Mouse (Mus musculus) heart, embryonic 11.5 days (tissue): Measurements from ENCODE around the gene Qrich1. TPM values are rescaled to one million over a fixed set of nuclear protein-coding genes. Genes with fewer than 3 reads are reported as not detected.
"Not testable (repeated sequence)": the region's sequence is repeated elsewhere in the genome, so short reads cannot be mapped to it uniquely, and the experiment has no call there.

Source experiments
- ATAC-seq: fragments of 200-750 bp; cut with Nextera tagmentation; replicated peaks from 2 replicates; pipeline ENCODE4 v1.8.0; 2017; ENCODE audit warnings: moderate library complexity; ENCODE audit not compliant: insufficient number of reproducible peaks, low FRiP score, low TSS enrichment
- H3K27ac ChIP-seq: fragments of 300-500 bp; sonication (generic); 2 replicates; pipeline ENCODE4 v1.5.1; 2014; ENCODE audit warnings: mild to moderate bottlenecking, low read depth, low read length
- H3K27me3 ChIP-seq: fragments of 300-500 bp; sonication (generic); 2 replicates; pipeline ENCODE4 v1.6.1; 2014; ENCODE audit warnings: mild to moderate bottlenecking, low read length, mixed read lengths; ENCODE audit not compliant: control insufficient read depth, insufficient read depth
- H3K36me3 ChIP-seq: fragments of 300-500 bp; sonication (generic); 2 replicates; pipeline ENCODE4 v1.6.1; 2014; ENCODE audit warnings: mild to moderate bottlenecking, low read length, moderate library complexity, mixed read lengths; ENCODE audit not compliant: control insufficient read depth, insufficient read depth
- H3K4me1 ChIP-seq: fragments of 300-500 bp; sonication (generic); 2 replicates; pipeline ENCODE4 v1.6.1; 2014; ENCODE audit warnings: low read length; ENCODE audit not compliant: control insufficient read depth, insufficient read depth
- H3K4me2 ChIP-seq: fragments of 300-500 bp; sonication (generic); 2 replicates; pipeline ENCODE4 v1.6.1; 2014; ENCODE audit warnings: mild to moderate bottlenecking, moderate library complexity
- H3K4me3 ChIP-seq: fragments of 300-500 bp; sonication (generic); 2 replicates; pipeline ENCODE4 v1.5.1; 2014; ENCODE audit warnings: low read depth, low read length
- H3K9ac ChIP-seq: fragments of 300-500 bp; sonication (generic); 2 replicates; pipeline ENCODE4 v1.6.1; 2014; ENCODE audit warnings: mild to moderate bottlenecking, low read depth, low read length, moderate library complexity
- H3K9me3 ChIP-seq: fragments of 300-500 bp; sonication (generic); replicated peaks from 2 replicates; pipeline ENCODE4 v1.6.1; 2016; ENCODE audit warnings: low read length; ENCODE audit not compliant: control insufficient read depth
- WGBS: fragments of 180-500 bp; shearing (Covaris S2); extraction: QIAGEN DNeasy Blood & Tissue Kit; methylation state at CpG from one replicate; pipeline ENCODE4 v1.1.7; 2014; ENCODE audit not compliant: insufficient replicate concordance; 5-methylcytosine and 5-hydroxymethylcytosine counted together
- microRNA counts: library from miRNA; unstranded; fragments of <30 nt; microRNA quantifications from one replicate; lab custom pipeline; 2015
- microRNA-seq: library from miRNA; unstranded; fragments of <30 nt; microRNA quantifications from one replicate; pipeline ENCODE4, GENCODE M21; 2016; ENCODE audit warnings: borderline number of aligned reads
- polyA plus RNA-seq: library from polyadenylated mRNA; unstranded; fragments of >200 nt; fragmentation: Nextera tagmentation; extraction: Ambion mirVana; gene quantifications from 2 replicates; pipeline ENCODE4 v1.2.1, GENCODE M21; 2014

Qrich1 gene
- polyA plus RNA-seq, 1 experiment from 2014 or later: 103 TPM

DNA sequence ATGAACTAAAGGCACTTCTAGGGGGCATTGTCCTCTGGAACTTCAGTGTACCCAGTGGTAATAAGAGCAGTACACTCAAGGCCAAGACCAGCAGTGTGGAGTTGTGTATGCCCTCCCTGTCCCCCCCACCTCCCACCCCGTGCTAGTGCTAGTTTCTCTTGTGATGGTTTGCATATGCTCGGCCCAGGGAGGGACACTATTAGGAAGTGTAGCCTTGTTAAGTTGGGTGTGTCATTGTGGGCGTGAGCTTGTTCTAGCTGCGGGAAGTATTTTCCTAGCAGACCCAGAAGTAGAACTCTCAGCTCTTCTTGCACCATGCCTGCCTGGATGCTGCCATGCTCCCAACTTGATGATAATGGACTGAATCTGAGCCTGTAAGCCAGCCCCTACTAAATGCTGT lies 85.4 kb downstream of the Qrich1 start:
- no peak overlapping the region for H3K4me3 ChIP-seq
- H3K36me3 ChIP-seq: peaks cover 21% of the 10 kb centered on the region
- peaks cover 2% of the 10 kb centered on the region; the same call in 1 of the 2 replicates for H3K4me1 ChIP-seq
- 72% methylated on average over 4 of the region's 4 CpGs for WGBS
- no peak overlapping the region for H3K27ac ChIP-seq
- H3K27me3 ChIP-seq: no peaks in the 10 kb centered on the region
- H3K4me2 ChIP-seq: no peak overlapping the region
- H3K9me3 ChIP-seq: no peaks in the 10 kb centered on the region
- no peak for ATAC-seq
- no peak overlapping the region for H3K9ac ChIP-seq

DNA sequence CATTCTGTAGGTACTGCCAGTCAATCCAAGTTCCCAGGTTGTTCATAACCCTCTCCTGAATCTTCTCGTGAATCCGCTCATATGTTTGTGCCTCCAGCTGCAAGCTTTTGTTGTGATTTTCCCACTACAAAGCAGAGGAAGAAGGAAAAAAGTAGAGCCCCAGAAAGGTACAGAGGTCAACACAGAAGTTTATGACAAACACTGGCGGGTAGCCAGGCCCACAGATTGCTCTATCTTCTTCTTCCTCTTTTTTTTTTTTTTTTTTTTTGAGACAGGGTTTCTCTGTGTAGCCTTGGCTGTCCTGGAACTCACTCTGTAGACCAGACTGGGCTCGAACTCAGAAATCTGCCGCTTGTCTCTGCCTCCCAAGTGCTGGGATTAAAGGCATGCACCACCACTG lies 91.3 kb downstream of the Qrich1 start:
- H3K4me2 ChIP-seq, H3K9ac ChIP-seq, H3K27me3 ChIP-seq, H3K9me3 ChIP-seq, H3K4me1 ChIP-seq, H3K4me3 ChIP-seq, ATAC-seq, H3K27ac ChIP-seq: not testable (repeated sequence)
- WGBS: 85% methylated on average over 5 of the region's 5 CpGs
- peaks cover 53% of the 10 kb centered on the region for H3K36me3 ChIP-seq

DNA sequence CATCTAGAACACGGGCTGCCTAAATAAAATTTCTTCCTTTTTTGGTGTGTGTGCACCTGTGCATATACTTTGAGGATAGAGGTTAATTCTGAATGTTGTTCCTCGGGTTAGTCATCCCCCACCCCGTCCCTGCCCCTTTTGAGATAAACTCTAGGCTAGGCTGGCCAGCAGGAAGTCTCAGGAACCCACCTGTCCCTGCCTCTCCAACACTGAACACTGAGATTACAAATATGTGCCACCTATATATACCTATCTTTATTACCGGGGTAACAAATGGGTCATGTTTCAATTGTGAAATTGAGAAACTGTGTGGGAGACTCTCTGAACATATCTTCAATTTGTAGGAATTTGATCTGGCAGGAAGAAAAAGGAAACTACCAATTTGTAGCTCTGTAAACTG lies 92.3 kb downstream of the Qrich1 start:
- WGBS: 83% methylated on average over 4 of the region's 4 CpGs
- Histone ChIP-seq H3K4me1 (0 out of 2 replicates have a peak, but pooled peaks cover 3% of the 10 kb centered on the region), H3K9me3 (no peaks in the 10 kb centered on the region), H3K4me3 (no peak overlapping the region), H3K36me3 (peaks cover 47% of the 10 kb centered on the region), H3K27ac (no peak overlapping the region), H3K9ac (no peak overlapping the region), H3K4me2 (no peak overlapping the region), H3K27me3 (no peaks in the 10 kb centered on the region)
- ATAC-seq: no peak

MicroRNAs within 50 kb of the gene (microRNA counts, 519-probe panel; counts per million panel counts)
- microRNA mmu-miR-191 (lab: Ali Mortazavi, UCI) (4,843 counts per million, percentile 45 among the panel's probes with 10 or more counts), microRNA mmu-miR-425 (lab: Ali Mortazavi, UCI) (3,469 counts per million, percentile 19 among the panel's probes with 10 or more counts)

Small RNAs within 50 kb of the gene (microRNA-seq; reads per million reads assigned to microRNA genes)
- not detected for gene Gm24083
- gene Mir191: not detected
- gene Mir425: 1,726 reads per million, percentile 87 among the genes with 10 or more reads in this experiment

Other genes with a start within 250 kb of the Qrich1 start
- gene Nicn1, start 226.4 kb upstream of the Qrich1 start, polyA plus RNA-seq: 25.1 and 26.0 TPM in 2 replicates
- gene Amt, start 220.0 kb upstream of the Qrich1 start, polyA plus RNA-seq: 12.9 and 15.3 TPM in 2 replicates
- gene Rhoa, start 210.7 kb upstream of the Qrich1 start, polyA plus RNA-seq: 252 and 277 TPM in 2 replicates
- 28.5 and 34.7 TPM in 2 replicates for gene Tcta, start 210.6 kb upstream of the Qrich1 start, polyA plus RNA-seq
- 1,289 and 1,462 TPM in 2 replicates for gene Gpx1, start 177.9 kb upstream of the Qrich1 start, polyA plus RNA-seq
- gene Usp4, start 169.0 kb upstream of the Qrich1 start, polyA plus RNA-seq: 100.0 and 113 TPM in 2 replicates
- 0.46 and 0.66 TPM in 2 replicates for gene 1700102P08Rik, start 124.0 kb upstream of the Qrich1 start, polyA plus RNA-seq
- gene Ccdc36, start 88.3 kb upstream of the Qrich1 start, polyA plus RNA-seq: 1.1 and 1.4 TPM in 2 replicates
- gene BC048562, start 80.3 kb upstream of the Qrich1 start, polyA plus RNA-seq: not detected in 2 replicates
- 34.6 and 46.9 TPM in 2 replicates for gene Ccdc71, start 56.3 kb upstream of the Qrich1 start, polyA plus RNA-seq
- 58.1 and 71.8 TPM in 2 replicates for gene Klhdc8b, start 55.2 kb upstream of the Qrich1 start, polyA plus RNA-seq
- 22.7 and 30.4 TPM in 2 replicates for gene Lamb2, start 37.1 kb upstream of the Qrich1 start, polyA plus RNA-seq
- gene Usp19, start 26.2 kb upstream of the Qrich1 start, polyA plus RNA-seq: 48.9 and 57.4 TPM in 2 replicates
- gene Qars, start 9.1 kb upstream of the Qrich1 start, polyA plus RNA-seq: 86.7 and 89.6 TPM in 2 replicates
- gene Impdh2, start 43.5 kb downstream of the Qrich1 start, polyA plus RNA-seq: 130 TPM in 2 replicates
- 56.6 and 58.9 TPM in 2 replicates for gene Ndufaf3, start 50.6 kb downstream of the Qrich1 start, polyA plus RNA-seq
- gene Dalrd3, start 53.1 kb downstream of the Qrich1 start, polyA plus RNA-seq: 85.8 and 88.6 TPM in 2 replicates
- 48.6 and 60.8 TPM in 2 replicates for gene Wdr6, start 61.9 kb downstream of the Qrich1 start, polyA plus RNA-seq
- 14.7 and 15.0 TPM in 2 replicates for gene P4htm, start 80.9 kb downstream of the Qrich1 start, polyA plus RNA-seq
- 37.6 and 44.3 TPM in 2 replicates for gene Arih2, start 132.6 kb downstream of the Qrich1 start, polyA plus RNA-seq
- gene Slc25a20, start 145.3 kb downstream of the Qrich1 start, polyA plus RNA-seq: 30.3 and 45.9 TPM in 2 replicates
- 29.8 and 33.7 TPM in 2 replicates for gene Prkar2a, start 172.5 kb downstream of the Qrich1 start, polyA plus RNA-seq